Mouse (Mus musculus): ENCODE data around the gene Scn3a.
A peak's percentile ranks its signal among the peaks of the same experiment; 100 is the strongest.

Gene Scn3a

GRCm38 (mm10) chr2:65566793-65567787 lies at the start of gene Scn3a:
Gene Scn3a (minus strand): TSS chr2:65567627.
- DNase-seq (ENCODE audit: low read depth, low spot score), result peak; percentile 36

DNA sequence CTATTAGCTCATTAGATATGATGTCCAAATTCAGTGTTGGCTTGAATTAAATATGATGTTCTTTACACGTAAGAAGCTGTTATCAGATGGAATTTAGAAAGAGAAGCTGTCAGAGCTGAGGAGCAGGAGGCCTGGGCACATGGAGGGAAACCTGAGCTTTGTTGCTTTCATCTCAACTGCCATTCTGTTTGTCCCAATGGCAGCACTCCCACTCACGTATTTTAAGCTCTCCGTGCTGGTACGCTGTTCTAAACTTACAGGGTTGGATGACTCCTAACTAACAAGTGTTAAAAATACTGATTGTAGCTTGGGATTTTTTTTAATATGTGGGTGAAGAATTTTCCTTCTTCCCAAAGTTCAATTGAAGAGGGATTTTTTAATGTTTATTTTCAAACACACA lies 44.5 kb upstream of the Scn3a start:
- DNase-seq (ENCODE audit: low read depth, low spot score), result no peak

GRCm38 (mm10) chr2:65607813-65608212 lies 40.4 kb upstream of the Scn3a start:
- no peak for DNase-seq (ENCODE audit: low read depth, low spot score)

DNA sequence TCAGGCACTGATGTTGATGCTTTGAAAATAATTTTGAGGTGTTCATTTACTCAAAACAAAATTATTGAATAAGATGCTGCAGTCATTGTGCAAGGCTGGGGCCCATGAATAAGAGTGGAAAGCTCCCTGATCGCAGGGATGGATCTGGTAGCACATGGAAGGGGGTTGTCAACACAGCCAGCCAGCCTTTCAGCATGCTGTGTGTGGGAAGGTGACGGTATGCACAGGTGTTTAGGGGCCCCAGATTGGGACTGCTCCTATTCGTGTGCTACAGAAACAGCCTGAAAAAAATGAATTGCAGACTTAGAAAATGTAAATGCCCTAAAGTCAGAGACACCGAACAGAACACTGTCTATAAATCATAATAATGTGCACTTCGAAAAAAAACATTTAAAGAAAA lies 20.3 kb upstream of the Scn3a start:
- DNase-seq (ENCODE audit: low read depth, low spot score), result no peak

DNA sequence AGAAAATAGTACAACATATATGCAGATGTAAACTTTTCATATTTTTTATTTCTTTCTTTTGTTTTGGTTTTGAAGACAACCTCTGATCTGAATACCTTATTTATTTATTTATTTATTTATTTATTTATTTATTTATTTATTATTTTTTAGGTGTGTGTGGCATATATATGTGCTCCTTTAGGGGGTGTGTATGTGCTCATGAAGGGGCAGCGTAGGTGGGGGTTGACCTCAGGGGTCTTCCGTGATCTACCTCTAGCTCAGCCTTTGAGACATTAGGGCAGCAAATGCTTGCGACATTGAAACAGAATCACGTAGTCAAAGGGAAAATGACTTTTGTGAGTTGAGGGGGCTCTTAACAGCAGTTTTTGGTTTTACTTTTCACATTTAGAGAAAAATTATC lies 498 bp upstream of the Scn3a start:
- DNase-seq (ENCODE audit: low read depth, low spot score), result no peak

DNA sequence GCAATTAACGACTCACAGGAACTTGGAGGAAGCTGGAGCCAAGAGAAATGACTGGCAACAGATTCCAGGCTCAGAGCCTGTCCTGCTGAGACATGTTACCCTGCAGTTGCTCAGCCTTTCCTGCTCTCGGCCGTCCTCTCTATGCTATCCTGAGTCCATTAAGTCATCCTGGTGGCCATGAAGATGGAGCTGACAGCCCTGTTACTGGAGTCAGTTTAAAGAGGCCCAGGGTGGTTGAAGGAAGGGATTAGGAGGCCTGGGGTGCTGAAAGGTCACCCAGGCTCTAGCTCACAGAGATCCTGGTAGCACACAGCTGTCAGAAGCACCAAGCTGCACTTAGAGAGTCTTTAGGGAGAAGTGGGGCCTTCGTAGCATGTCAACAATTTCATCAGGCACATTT lies 3.5 kb downstream of the Scn3a start:
- no peak for DNase-seq (ENCODE audit: low read depth, low spot score)

DNA sequence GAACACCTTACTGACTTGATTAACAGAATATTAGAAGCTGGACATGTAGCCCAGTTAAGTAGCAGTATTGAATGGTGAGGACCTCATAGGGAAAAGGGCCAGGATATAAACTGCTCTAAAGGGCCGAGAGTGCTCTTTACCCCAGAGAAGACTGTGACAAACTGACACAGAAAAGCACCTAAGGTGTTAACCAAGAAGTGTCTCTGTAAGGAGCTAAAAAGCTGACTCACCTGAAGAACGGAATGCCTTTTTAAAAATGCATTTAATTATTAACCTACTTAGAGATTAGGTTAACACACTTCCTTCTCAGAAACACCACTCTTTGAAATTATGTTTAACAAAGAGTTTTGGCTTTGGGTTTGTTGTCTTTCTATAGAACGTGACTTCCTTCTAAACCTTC lies 9.7 kb downstream of the Scn3a start:
- no peak for DNase-seq (ENCODE audit: low read depth, low spot score)

DNA sequence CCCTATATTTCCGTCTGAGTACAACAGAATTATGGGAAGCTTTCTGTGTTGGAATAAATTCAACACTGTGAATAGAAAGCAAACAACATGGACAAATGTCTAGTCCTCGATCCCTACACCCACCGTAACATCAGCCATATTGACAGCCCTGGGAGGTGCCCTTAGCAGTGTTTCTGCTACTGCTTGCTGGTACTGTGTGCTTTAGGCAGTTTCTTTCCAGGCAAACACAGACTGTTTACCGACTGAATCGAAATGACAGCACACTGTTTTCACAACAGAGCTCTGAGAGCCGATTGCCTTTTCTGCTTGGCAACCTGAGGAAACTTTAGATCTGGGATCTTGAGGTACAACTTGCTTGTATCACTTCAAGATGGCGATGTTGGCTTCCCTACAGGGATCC lies 12.8 kb downstream of the Scn3a start:
- DNase-seq (ENCODE audit: low read depth, low spot score), result no peak

DNA sequence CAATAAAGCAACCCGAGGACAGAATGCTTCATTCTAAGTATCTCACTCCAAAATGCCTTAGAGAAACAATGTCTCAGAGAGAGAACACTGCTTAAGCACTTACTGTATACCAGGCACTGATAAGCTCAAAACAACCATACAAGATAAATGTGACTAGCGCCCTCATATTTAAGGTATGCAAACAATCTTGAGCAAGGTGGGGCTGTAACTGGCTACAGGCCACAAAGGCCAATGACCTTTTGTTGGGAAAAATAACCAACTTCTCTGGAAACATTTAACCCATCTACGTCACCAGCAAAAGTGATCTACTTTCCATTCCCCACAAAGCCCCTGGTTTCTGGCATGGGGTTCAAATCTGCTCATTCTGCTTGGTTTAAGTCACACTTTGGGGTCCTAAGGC lies 14.0 kb downstream of the Scn3a start:
- DNase-seq (ENCODE audit: low read depth, low spot score), result no peak

DNA sequence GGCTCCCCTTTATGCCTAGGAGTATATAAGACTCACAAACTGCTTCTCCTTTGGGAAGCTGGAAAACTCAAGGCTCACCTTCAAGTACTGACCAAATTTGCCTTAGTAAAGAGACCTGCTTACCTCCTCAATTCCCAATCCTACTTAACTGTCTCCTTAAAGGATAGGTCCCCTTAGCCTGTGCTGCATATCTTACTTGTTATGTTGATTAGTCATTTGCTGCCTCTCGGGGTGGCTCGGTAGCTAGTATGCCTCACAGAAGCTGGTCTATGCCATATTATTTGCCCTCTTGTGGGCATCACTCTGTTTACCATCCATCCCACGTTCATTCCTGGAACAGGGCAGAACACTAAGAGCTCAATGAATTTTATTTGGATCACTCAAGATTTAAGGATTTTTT lies 14.7 kb downstream of the Scn3a start:
- no peak for DNase-seq (ENCODE audit: low read depth, low spot score)

GRCm38 (mm10) chr2:65552222-65552621 lies 15.2 kb downstream of the Scn3a start:
- no peak for DNase-seq (ENCODE audit: low read depth, low spot score)

- DNase-seq (ENCODE audit: low read depth, low spot score), result no peak
These were observed 15.7 kb downstream of the Scn3a start for GRCm38 (mm10) chr2:65551736-65552135.

- DNase-seq (ENCODE audit: low read depth, low spot score), result no peak
These were observed 16.9 kb downstream of the Scn3a start for GRCm38 (mm10) chr2:65550564-65550963.

DNA sequence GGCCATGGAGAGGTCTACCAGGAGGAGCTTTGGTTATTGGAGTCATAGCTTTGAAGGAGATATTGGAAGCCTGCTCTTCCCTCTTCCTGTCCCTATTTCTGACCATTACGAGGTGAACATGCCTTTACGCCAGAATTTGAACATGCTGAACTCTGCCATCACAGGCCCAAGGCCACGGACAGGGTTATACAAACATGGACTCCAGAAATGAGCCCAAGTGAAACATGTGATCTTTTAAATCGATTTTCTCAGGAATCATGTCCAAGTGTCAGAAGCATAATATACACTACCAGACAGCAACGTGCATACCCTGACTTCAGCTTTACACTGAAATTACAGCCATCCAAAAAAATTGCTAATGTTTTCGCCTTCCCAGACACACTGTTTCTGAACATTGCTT lies 18.8 kb downstream of the Scn3a start:
- no peak for DNase-seq (ENCODE audit: low read depth, low spot score)

- DNase-seq (ENCODE audit: low read depth, low spot score), result no peak
These were observed 20.1 kb downstream of the Scn3a start for GRCm38 (mm10) chr2:65547341-65547740.

DNA sequence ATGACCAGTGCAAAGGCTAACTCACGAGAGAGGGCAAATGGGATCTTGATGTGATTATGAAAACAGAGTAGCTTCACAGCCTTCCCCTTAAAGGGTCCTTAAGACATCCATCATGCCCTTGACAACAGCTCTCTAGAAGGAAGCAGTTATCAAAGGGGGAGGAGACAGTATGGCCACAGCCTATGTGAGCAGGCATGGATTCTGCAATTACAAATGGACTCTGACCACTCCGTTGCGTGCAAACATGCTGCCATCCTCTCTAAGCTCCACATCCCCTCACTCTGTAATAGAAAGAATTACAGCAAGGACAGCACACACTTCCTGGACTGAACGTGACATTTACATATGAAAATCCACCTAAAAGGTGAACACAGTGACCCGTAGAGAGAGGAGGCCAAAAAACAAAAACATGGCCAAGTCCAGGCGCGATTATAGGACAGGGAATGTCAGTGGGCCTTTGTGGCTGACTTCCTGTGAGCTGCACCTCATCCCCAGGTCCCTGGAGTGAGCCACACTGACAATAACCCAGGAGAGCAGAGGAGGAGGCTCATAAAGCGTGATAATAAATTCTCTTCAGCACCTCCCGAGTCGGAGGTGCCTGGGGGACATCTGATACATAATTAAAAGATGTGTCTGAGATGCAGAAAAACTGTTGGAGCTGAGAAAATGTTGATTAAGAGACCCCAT lies 24.4 kb downstream of the Scn3a start:
- no peak for DNase-seq (ENCODE audit: low read depth, low spot score)

DNA sequence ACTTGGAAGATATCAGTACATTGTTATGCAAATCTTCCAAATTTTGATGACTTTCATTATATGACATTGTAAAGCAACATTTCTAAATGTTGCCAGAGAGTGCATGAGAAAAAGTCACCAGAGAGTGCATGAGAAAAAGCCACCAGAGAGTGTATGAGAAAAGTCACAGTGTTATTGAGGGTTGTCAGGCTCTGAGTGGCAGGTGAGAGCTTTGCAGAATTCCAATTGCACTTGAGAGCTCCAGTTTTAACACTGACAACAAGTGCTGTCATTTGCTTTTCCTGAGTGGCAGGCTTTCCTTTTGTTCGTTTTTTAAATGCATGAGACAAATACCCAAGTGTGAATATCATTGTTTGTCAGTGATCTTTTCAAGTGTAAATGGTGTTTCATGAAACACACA lies 25.6 kb downstream of the Scn3a start:
- no peak for DNase-seq (ENCODE audit: low read depth, low spot score)

DNA sequence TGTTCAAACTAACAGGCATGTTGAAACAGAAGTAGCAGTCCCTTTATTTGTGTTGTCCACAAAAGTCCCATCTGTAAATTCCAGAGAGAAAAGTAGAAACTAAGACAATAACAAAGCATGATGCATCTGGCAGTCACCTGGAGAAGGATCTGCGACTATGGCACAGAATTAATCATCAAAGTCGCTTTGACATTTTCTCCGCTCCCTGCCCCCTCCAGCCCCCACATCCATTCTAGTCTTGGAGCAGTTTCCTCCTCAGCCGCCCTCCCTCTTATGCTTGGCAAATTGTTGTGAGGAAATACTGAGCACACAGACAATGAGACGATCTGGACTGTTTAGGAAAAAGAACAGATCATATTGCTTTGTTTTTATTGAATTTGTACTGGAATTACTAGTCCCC lies 29.0 kb downstream of the Scn3a start:
- DNase-seq (ENCODE audit: low read depth, low spot score), result no peak

GRCm38 (mm10) chr2:65532127-65532854 lies 35.1 kb downstream of the Scn3a start:
- DNase-seq (ENCODE audit: low read depth, low spot score), result no peak

- no peak for DNase-seq (ENCODE audit: low read depth, low spot score)
These were observed 38.3 kb downstream of the Scn3a start for GRCm38 (mm10) chr2:65529148-65529547.

- DNase-seq (ENCODE audit: low read depth, low spot score), result no peak
These were observed 50.7 kb downstream of the Scn3a start for GRCm38 (mm10) chr2:65516703-65517102.

DNA sequence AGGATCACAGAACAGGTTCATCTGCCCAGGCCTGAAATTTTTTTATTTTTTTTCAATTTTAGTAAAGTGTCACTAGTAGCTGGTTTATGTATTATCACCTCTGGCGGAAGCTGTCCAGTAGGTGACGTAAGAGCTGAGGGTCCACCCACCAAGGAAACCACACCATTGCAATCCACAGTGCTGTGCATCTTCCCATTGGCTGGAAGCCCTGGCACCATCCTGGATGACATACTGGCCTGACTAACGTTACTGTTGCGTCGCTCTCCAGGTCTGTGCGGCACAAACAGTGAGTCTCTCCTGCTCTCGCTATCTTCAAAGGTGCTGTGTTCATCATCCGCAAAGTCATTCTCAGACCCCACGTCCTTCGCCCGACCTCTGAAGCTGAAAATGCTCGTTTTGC lies 59.2 kb downstream of the Scn3a start:
- no peak for DNase-seq (ENCODE audit: low read depth, low spot score)
